Mouse (Mus musculus): Measurements from ENCODE around the gene Hist1h1c.
"Not testable (repeated sequence)": the region's sequence is repeated elsewhere in the genome, so short reads cannot be mapped to it uniquely, and the experiment has no call there.

Gene Hist1h1c

DNA sequence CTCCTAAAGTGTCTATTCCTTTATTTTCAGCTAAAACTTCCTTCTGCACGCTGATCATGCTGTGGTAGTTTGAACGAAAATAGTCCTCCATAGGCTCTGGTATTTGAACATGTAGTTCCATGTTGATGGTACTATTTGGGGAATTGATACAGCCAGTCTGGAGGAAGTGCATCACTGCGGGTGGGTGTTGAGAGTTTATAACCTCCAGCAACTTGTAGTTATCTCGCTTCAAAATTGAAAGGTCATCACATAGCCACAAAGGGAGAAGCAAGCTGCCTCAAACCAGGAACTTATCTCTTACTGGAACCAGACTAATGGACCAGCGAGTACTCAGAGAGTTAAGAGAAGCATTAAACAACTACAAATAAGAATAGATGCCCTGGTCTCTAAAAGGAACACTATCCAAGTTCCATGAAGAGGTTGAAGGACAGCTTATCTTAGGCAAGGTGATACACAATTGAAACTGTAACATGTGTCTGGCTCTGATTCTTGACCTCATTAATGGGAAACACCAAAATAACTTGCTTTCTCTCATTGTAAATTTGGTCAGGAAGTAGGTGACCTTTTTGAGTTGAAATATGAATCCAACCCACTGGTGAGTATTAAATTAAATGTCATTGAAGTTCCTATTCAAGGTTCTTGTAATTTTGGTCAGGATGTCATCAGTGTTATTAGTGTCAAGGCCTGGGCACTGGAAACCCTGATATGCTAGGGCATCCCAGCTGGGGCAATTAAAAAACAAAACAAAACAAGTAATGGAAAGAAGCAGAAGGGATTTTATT lies 22.2 kb upstream of the Hist1h1c start:
- DNase-seq (ENCODE audit: low spot score), result no peak

DNA sequence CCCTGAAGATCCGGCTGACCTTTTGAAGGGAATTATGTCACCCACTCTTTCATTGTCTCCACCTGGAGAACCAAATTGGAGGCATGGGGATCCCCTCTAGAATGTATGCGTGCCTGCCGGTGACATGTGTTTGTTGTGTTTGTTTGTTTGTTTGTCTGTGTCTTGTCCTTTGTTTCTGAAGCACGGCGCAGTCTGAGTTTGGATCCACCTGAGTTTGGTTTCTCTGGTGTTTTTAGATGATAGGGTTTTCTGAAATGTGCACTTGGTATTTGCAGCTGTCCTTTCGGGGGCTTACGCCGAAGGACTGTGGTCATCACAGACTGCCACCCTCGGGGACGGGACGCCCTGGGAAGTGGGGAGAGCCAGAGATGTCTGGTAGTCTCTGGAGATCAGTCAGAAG lies 21.4 kb upstream of the Hist1h1c start:
- no peak for DNase-seq (ENCODE audit: low spot score)

DNA sequence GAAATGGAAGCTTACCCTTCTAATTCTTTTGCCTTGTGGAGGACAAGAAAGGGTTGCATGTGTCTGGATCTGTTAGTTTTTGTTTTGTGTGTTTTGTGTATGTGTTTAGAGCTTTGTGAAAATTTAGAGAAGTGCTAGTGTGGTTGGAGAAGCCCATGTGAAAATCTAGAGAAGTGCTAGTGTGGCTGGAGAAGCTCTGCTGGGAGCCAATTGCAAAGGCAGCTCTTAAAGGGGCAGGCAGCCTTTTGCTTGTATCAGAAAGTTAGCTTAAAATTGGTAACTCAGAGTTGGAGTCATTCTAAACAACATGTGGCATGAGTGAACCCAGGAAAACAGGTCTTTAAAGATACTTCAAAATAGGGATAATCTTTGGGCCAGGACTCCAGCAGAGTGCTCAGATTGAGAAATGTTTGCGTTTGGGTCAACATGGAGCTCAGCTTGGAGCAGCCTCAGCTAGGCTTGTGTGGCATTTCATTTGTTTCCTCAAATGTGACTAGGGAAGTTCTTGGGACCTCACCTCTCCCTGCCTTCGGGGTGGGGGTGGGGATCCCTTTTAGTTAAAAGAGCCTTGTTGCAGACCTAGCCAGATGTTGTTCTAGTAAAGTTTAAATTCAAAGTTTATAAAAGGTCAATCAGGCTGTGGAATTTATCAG lies 20.9 kb upstream of the Hist1h1c start:
- not testable (repeated sequence) for DNase-seq (ENCODE audit: low spot score)

DNA sequence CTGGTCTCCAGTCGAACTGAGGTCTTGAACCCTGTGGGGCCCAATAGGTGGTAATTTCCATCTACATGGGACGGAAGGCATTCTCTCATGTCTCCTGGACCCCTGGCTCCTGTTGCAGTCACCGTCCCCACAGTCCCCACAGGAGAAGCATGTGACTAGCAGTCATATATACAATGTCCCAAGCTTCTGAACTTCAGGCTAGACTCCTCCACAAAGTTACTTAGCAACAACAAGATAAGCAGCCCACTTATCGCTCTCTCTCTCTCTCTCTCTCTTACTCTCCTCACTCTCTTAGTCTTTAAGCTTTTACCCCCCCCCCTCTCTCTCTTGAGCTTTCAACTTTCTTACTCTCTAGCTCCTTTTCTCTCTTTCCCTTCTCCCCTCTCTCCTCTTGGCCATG lies 14.4 kb upstream of the Hist1h1c start:
- DNase-seq (ENCODE audit: low spot score), result no peak

DNA sequence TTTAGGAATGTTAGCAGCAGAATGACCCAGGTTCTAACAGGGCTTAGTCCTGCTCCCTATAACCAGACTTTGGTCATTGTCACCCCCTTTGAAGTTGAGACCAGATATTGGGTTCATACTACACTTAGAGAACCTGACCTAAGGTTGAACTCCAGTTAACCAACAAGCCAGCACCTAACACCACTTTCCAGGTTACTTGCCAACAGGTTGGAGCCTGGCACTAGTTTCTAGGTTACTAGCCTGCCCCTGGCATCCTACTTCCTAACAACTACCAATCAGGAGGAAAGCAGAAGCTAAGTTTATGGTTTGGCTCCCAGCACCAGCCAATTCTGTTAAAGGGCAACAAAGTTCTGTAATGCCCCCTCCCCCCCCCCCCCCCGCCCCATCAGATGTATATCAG lies 13.4 kb upstream of the Hist1h1c start:
- DNase-seq (ENCODE audit: low spot score), result no peak

DNA sequence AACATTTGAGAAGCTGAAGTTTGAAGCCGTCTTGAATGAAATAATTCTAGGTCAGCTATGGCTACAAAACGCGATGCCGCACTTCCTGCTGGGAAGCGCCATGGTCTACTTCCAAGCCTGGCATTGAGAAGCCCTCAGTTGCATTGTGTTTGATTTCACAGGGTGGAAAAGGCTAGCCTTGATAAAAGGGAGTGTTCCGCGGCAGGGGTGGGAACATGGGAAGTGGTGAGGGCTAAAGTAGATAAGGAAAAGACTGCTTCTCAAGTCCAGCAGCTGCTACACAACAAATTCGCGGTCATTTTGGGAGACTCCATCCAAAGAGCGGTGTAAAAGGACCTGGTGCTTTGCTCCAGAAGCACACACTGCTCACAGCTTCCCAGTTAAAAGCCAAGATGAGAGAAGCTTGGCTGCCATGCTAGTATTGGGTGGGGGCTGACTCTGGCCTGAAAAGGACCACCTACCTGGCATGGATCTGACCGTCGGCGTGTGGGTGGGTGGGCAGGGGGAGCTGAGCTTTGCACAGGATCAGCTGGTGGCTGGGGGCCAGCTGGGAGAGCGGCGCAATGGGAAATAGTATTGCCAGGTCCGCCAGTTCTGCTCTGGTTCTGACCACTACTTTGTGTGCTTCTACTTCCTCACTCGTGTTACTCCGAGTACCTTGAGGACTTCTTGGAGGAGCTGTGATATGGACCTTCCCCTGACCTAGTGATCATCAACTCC lies 10.0 kb upstream of the Hist1h1c start:
- DNase-seq (ENCODE audit: low spot score), result no peak

DNA sequence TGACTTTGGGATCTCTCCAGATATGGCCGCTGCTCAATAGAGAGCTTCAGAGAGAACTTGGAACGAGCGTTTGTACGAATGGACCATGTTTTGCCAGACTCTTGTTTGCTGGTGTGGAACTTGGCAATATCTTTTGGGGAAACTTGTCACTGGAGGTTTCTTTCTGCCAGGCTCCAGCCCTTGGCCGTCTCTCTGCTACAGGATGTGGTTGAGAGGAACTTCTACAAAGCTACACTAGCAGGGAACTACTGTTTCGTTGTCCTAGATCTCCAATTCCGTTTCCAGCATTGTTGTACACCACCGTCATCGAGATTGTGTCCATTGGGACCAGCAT lies 9.4 kb upstream of the Hist1h1c start:
- DNase-seq (ENCODE audit: low spot score), result no peak

DNA sequence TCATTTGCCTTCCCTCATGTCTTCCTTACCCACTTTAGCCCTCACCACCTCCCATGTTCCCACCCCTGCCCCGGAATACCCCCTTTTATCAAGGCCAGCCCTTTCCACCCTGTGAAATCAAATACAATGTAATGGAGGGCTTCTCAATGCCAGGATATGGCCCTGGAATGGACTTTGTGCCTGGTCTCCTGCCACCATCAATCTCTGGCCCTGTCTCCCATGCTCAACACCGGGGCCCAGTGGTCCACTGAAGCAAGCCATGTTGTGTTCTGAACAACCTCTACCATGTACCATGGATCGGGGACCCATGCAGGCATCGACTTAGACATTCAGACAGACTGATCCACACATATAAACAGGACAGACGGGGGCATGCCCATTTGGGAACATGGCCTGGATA lies 8.9 kb upstream of the Hist1h1c start:
- DNase-seq (ENCODE audit: low spot score), result no peak

DNA sequence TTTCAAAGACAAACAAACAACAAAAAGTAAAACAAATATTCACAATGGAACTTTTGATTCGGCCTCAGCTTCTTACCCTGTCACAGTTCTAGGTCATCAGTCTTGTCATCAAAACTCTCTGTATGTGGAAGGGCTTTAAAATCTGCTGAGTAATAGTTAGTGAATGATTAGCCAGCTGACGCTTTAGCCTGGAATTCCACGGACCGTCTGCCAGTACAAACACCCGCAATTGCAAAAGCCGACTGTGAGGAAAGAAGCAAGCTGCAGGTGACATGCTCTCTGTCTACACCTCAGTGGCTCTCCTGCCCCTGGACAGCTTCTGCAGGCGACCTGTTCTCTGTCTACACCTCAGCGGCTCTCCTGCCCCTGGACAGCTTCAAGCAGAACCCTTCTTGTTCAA lies 8.1 kb upstream of the Hist1h1c start:
- DNase-seq (ENCODE audit: low spot score), result peak; percentile 39

DNA sequence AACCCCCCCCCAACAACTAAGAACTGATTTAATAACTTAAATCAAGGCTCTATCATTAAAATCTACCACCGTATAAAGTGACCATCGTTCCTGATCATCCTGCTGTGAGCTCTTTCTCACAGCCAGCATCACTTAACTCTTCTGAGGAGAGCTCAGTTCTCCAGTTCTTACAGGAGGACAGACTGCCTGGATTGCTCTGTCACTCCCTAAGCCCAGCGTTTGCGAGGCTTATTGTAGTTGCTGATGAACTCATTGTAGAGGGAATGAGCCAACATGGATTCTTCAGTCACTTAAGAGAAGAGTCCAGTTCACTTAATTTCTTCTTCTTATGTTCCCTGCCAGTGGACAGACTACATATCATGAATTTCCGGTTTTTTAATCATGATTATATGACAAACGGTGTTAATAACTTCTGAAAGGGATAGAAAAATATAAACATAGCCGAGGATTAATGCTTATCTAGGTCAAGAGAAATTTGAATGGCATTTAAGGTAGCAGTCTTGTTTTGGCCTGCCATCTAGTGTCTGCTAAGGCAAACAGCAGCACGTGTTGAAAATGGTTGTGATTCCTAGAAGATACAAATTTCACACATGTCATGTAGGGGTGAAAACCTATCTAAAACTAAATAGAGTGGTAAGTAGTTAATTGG lies 6.3 kb upstream of the Hist1h1c start:
- DNase-seq (ENCODE audit: low spot score), result no peak

DNA sequence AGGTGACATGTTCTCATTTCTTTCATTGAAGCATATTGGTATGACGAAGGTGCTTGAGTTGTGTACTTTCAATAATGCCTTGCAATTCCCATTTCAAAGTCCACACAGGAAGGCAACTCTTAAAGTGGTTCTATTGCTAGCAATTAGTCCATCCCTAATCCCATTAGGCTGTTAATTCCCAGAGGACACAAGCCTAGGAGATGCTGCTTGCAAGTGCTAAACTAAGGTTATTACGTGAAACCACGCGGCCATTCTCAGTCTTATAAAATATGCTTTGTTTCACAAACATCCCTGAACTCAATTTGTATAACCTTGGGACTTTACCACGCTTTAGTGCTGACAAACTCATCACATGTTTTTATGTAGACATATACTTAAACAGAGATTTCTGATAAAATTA lies 1.5 kb upstream of the Hist1h1c start:
- no peak for DNase-seq (ENCODE audit: low spot score)

DNA sequence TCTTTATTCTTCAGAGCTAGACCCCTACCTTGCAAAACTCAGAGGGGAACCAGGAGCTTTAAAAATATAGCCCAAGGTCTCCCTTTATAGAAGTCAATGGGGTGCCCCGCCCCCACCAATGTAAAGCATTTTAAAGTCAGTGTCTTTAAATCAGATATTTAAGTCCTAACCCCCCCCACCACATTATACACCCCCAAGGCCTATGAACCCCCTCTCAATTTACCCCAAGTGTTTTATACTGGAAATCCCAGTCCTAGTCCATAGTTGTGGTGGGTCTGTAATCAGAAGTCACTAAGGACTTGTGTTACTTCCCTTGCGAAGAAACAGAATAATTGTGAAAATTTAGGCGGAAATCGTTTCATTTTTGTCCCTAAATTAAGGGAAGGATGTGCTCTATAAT lies 567 bp upstream of the Hist1h1c start:
- DNase-seq (ENCODE audit: low spot score), result no peak

DNA sequence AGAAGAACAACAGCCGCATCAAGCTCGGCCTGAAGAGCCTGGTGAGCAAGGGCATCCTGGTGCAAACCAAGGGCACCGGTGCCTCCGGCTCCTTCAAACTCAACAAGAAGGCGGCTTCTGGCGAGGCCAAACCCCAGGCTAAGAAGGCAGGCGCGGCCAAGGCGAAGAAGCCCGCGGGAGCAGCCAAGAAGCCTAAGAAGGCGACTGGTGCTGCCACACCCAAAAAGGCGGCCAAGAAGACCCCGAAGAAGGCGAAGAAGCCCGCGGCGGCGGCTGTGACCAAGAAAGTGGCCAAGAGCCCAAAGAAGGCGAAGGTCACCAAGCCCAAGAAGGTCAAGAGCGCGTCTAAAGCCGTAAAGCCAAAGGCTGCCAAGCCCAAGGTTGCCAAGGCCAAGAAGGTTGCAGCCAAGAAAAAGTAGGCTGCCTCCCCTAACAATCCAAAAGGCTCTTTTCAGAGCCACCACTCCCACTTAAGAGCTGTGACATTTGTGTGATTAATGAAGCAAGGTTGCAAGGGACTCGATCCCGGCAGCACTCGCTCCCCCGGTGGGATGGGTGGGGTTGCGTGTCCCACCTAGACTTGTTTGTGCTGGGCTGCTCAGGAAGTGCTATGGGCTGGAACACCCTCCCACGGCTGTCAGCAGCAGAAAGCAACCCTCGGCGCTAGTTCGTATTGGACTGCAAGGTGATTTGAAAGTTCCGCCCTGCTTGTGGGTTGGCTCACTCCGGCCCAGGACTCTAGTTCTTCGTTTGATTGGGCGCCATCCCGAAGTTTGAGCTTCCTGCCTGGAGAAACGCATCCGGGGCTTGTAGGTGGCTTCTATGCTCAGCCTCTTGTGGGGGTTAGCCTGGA lies 687 bp downstream of the Hist1h1c start:
- DNase-seq (ENCODE audit: low spot score), result peak; percentile 94

DNA sequence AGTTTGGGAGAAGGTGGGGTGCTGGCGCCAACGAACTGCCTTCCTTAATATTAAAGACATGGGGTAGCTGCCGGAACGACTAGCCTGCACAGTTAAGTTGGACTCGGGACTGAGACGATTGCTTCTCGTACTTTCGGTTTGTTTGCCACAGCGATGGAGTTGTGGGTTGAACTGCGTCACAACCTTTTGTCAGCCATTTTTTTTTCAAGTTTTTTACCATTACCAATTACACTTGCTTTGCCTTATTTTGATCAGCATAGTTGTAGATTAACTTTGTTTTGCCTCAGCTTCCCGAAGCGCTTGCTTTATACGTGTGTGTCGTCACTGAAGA lies 1.3 kb downstream of the Hist1h1c start:
- DNase-seq (ENCODE audit: low spot score), result no peak

DNA sequence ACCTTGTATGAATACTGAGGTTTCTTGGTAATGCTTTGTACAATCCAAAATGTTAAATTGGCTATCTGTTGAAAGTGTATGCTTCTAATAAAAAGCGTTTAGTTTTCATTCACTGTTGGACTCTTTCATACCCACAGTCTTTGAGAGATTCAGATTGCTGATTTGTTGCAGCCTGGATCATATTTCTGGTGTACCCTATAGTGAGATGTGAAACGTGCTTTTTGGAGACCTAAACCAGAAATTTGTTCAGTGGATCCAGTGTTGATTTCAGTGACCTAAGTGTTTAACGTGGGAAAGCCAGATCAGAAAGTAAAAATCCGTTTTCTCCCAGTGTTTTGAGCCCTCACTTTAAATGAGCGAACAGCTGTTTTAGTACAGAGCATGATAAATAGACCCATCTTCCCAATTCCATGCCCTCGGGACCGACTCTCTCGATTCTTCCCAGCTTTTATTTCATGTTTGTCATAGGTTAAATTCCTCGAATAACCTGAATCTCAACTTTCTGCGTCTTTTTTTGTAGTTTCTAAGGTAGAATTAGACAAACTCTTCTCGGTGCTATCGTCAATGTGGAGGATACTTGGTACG lies 1.7 kb downstream of the Hist1h1c start:
- no peak for DNase-seq (ENCODE audit: low spot score)

DNA sequence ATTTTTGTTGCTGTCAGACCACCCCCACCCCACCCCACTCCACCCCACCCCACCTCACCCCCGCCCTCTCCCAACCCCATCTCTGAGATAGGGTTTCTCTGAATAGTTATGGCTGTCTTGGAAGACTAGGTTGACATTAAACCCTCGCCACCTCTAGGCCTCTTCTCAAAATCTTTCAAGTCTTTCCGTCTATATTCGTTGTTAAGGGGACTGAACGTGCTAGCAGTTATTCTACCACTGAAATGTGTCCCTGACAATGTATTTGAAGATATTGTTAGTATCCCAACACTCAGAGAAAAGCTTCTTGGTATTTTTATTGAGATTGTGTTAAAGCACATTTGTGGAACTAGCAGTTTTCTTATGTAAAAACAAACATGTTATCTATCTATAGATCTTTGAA lies 2.3 kb downstream of the Hist1h1c start:
- no peak for DNase-seq (ENCODE audit: low spot score)

DNA sequence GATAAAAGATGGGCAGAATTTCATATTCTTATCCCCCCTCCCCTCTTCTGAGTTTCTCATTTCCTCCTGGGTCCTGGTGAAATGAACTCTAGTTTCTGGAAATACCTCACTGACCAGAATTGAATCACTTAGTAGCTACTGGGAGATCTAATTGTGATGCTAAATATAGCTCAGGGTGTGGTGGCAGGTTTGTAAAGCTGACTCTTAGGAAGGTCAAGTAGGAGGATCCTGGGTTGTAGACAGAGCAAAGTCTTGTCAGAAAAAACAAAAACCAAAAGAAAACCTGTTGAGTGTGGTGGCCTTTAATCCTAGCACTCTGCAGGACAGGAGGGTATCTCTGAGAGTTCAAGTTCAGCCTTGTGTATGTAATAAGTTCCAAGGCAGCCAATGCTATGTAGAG lies 3.4 kb downstream of the Hist1h1c start:
- DNase-seq (ENCODE audit: low spot score), result no peak

DNA sequence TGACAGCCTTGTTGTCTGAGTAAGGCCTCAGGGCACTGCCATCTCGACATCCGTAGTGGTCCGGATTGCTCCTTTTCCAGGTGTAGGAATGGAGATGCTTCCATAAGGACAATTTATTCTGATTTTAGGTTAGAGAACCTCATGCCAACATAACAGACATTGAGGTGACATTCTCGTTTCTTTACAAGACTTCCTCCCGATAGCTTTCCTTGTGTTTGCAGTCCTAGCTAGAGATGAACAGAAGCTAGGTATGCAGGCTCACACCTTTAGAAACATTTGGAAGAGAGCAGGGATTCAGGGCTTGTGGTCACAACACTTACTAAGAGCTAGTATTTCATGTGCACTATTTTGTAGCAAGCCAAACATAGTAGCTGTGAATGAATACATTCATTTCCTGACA lies 4.6 kb downstream of the Hist1h1c start:
- no peak for DNase-seq (ENCODE audit: low spot score)

DNA sequence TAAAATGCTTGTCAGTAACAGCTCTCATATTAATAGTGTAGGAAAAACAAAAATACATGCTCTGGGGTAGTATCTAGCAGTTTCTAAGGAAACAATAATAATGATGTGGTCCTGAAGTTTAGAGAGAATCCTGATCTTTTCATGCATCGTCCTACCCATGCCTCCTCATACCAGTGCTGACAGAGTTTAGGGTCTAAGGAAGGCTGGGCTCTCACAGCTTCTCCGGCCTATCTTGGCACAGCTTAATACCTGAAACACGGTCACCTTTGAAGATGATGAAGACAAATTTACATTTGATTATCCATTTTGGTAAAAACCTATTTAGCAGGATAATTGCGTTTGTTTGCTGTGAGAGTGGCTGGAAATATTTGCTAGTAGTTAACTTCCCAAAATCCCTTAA lies 5.4 kb downstream of the Hist1h1c start:
- DNase-seq (ENCODE audit: low spot score), result no peak

DNA sequence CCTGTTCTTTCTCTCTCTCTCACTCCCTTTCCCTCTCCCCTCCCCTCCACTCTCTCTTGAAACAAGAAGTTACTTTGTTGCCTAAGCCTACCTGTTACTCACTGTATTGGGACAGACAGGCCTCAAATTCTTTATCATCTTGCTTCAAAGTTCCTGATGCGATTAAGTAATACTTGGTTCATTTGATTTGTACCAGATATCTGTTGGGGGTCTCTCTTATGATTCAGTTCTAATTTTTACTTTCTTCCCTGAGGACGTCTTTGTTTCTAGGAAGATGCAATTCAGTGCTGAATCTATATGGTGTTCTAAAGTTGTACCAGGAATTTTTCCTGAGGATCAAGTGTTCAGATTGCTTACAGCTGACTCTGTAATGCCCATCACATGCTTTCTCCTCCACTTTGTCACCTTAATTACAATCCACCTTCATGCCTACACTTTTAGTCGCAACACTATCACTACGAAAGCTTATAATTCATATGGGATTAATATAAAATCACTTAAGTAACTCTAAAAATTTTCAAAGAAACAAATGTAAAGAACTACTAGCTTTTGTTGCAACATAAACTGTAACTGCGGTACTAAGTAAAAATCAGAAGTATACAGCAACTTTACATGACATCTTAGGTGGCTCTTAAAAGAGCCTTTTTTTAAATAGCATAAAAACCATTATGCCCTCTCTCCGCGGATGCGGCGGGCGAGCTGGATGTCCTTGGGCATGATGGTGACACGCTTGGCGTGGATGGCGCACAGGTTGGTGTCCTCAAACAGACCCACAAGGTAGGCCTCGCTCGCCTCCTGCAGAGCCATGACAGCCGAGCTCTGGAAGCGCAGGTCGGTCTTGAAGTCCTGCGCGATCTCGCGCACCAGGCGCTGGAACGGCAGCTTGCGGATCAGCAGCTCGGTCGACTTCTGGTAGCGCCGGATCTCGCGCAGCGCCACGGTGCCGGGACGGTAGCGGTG lies 6.1 kb downstream of the Hist1h1c start:
- DNase-seq (ENCODE audit: low spot score), result no peak

All from urinary bladder, postnatal 14 days (tissue).